Mouse (Mus musculus) CH12.LX (cell line): Measurements from ENCODE around the gene Bzw1. TPM values are rescaled to one million over a fixed set of nuclear protein-coding genes. Genes with fewer than 3 reads are reported as not detected.

ENCODE experiments used
- DNase-seq: peaks from one replicate; pipeline ENCODE4 v3.0.0-alpha.2; 2013; ENCODE audit errors: extremely low read depth
- H3K27ac ChIP-seq: 2 replicates; pipeline ENCODE4 v1.5.1; 2012; ENCODE audit warnings: low read depth, mild to moderate bottlenecking, control low read depth, moderate library complexity; ENCODE audit not compliant: insufficient read depth
- H3K27me3 ChIP-seq: replicated peaks from 2 replicates; pipeline ENCODE3; 2012; ENCODE audit warnings: inconsistent platforms
- H3K36me3 ChIP-seq, 2 experiments: replicated peaks in 1 of 2; 2 replicates each; pipeline versions ENCODE3 to v1.6.1; 2012; ENCODE audit warnings: inconsistent platforms in 1 of 2, low read length in 1 of 2, mild to moderate bottlenecking in 1 of 2, mixed read lengths in 1 of 2, moderate library complexity in 1 of 2; ENCODE audit not compliant: control insufficient read depth in 1 of 2, insufficient read depth in 1 of 2
- H3K4me1 ChIP-seq, 2 experiments: 2 replicates each; pipeline ENCODE4 v1.6.1; 2012; ENCODE audit warnings: inconsistent platforms in 1 of 2, moderate library complexity in 1 of 2; ENCODE audit not compliant: insufficient read depth in 2 of 2, control insufficient read depth in 1 of 2
- H3K4me2 ChIP-seq: 2 replicates; pipeline ENCODE4 v1.6.1; 2012; ENCODE audit warnings: low read depth, mild to moderate bottlenecking, control low read depth; ENCODE audit not compliant: poor library complexity, insufficient read depth, severe bottlenecking
- H3K4me3 ChIP-seq, 3 experiments: fragments of 150-350 bp in 1 of 3; sonication (generic) in 1 of 3; replicated peaks in 1 of 3; 2 replicates each; pipeline versions ENCODE3 to v1.5.1; 2011 to 2012; ENCODE audit warnings: low read depth in 2 of 3, low read length in 2 of 3, mild to moderate bottlenecking in 2 of 3, moderate library complexity in 2 of 3, control low read depth in 1 of 3, improper control_type of control experiment in 1 of 3, inconsistent platforms in 1 of 3, mixed read lengths in 1 of 3; ENCODE audit not compliant: poor library complexity in 1 of 3
- H3K79me2 ChIP-seq: replicated peaks from 2 replicates; pipeline ENCODE4 v1.6.1; 2012; ENCODE audit warnings: mild to moderate bottlenecking, moderate library complexity; ENCODE audit not compliant: control insufficient read depth, poor library complexity, insufficient read depth, severe bottlenecking; ENCODE audit errors: extremely low read depth
- H3K9ac ChIP-seq: 2 replicates; pipeline ENCODE4 v1.6.1; 2012; ENCODE audit warnings: low read depth, mild to moderate bottlenecking, control low read depth, moderate library complexity; ENCODE audit not compliant: insufficient read depth
- H3K9me3 ChIP-seq: replicated peaks from 2 replicates; pipeline ENCODE3; 2012; ENCODE audit warnings: low read length, inconsistent platforms, mixed read lengths
- CHD1 ChIP-seq: IDR thresholded peaks from 2 replicates; pipeline ENCODE4 v1.6.1; 2012; ENCODE audit warnings: low read depth, low read length, improper control_type of control experiment, inconsistent platforms
- GABPA ChIP-seq: IDR thresholded peaks from 2 replicates; pipeline ENCODE4 v1.6.1; 2012; ENCODE audit warnings: low read depth, low read length, improper control_type of control experiment, inconsistent platforms; ENCODE audit not compliant: insufficient replicate concordance
- HCFC1 ChIP-seq: IDR thresholded peaks from 2 replicates; pipeline ENCODE4 v1.6.1; 2012; ENCODE audit warnings: low read depth, mild to moderate bottlenecking, inconsistent platforms, low read length, improper control_type of control experiment
- JUN ChIP-seq: IDR thresholded peaks from 2 replicates; pipeline ENCODE4 v1.6.1; 2011; ENCODE audit warnings: low read depth, mild to moderate bottlenecking, low read length, improper control_type of control experiment, moderate library complexity; ENCODE audit not compliant: insufficient read depth
- JUND ChIP-seq: conservative IDR thresholded peaks from 2 replicates; pipeline ENCODE4 v1.6.1; 2011; ENCODE audit warnings: low read depth, low read length, improper control_type of control experiment
- KAT2A ChIP-seq: IDR thresholded peaks from 2 replicates; pipeline ENCODE4 v1.6.1; 2012; ENCODE audit warnings: low read length, improper control_type of control experiment, inconsistent platforms; ENCODE audit not compliant: insufficient replicate concordance
- MAX ChIP-seq: IDR thresholded peaks from 2 replicates; pipeline ENCODE4 v1.6.1; 2011; ENCODE audit warnings: low read length, improper control_type of control experiment
- MAZ ChIP-seq: IDR thresholded peaks from 2 replicates; pipeline ENCODE4 v1.6.1; 2012; ENCODE audit warnings: low read depth, mild to moderate bottlenecking, inconsistent platforms, low read length, improper control_type of control experiment, moderate library complexity
- MEF2A ChIP-seq: IDR thresholded peaks from 2 replicates; pipeline ENCODE4 v1.6.1; 2014; ENCODE audit warnings: low read depth, mild to moderate bottlenecking, inconsistent platforms, low read length, improper control_type of control experiment, borderline replicate concordance
- MXI1 ChIP-seq: IDR thresholded peaks from 2 replicates; pipeline ENCODE4 v1.6.1; 2011; ENCODE audit warnings: mild to moderate bottlenecking, low read depth, low read length, improper control_type of control experiment
- MYC ChIP-seq: IDR thresholded peaks from 2 replicates; pipeline ENCODE4 v1.6.1; 2011; ENCODE audit warnings: low read depth, mild to moderate bottlenecking, improper control_type of control experiment, low read length
- NELFE ChIP-seq: IDR thresholded peaks from 2 replicates; pipeline ENCODE4 v1.6.1; 2011; ENCODE audit warnings: low read depth, low read length, improper control_type of control experiment
- NRF1 ChIP-seq: IDR thresholded peaks from 2 replicates; pipeline ENCODE4 v1.6.1; 2014; ENCODE audit warnings: low read depth, mild to moderate bottlenecking, inconsistent platforms, low read length, improper control_type of control experiment, moderate library complexity
- POLR2A ChIP-seq: IDR thresholded peaks from 2 replicates; pipeline ENCODE4 v1.6.1; 2011; ENCODE audit warnings: low read depth, mild to moderate bottlenecking, improper control_type of control experiment, low read length
- POLR2AphosphoS2 ChIP-seq: IDR thresholded peaks from 2 replicates; pipeline ENCODE4 v1.6.1; 2011; ENCODE audit warnings: low read depth, low read length, improper control_type of control experiment
- RAD21 ChIP-seq: IDR thresholded peaks from 2 replicates; pipeline ENCODE4 v1.6.1; 2011; ENCODE audit warnings: low read depth, mild to moderate bottlenecking, low read length, improper control_type of control experiment, moderate library complexity
- TBP ChIP-seq: conservative IDR thresholded peaks from 2 replicates; pipeline ENCODE4 v1.6.1; 2011; ENCODE audit warnings: low read depth, low read length, improper control_type of control experiment
- TCF12 ChIP-seq: IDR thresholded peaks from 2 replicates; pipeline ENCODE4 v1.6.1; 2014; ENCODE audit warnings: low read depth, mild to moderate bottlenecking, inconsistent platforms, low read length, improper control_type of control experiment
- USF1 ChIP-seq: IDR thresholded peaks from 2 replicates; pipeline ENCODE4 v1.6.1; 2014; ENCODE audit warnings: low read depth, mild to moderate bottlenecking, inconsistent platforms, low read length, improper control_type of control experiment
- ZMIZ1 ChIP-seq: IDR thresholded peaks from 2 replicates; pipeline ENCODE4 v1.6.1; 2012; ENCODE audit warnings: low read depth, mild to moderate bottlenecking, inconsistent platforms, low read length, improper control_type of control experiment
- dilution Hi-C: fragments of 300-500 bp; cut with MboI; formaldehyde crosslinking; loops from 2 replicates; pipeline ENCODE4 v1.14.3; 2020; ENCODE audit warnings: low sequenced_read_pairs; ENCODE audit not compliant: extremely low pct_unique_long_range_greater_than_20kb, extremely low pct_ligation_motif_present
- in situ Hi-C: fragments of 300-500 bp; cut with MboI; formaldehyde crosslinking; loops from 3 replicates; pipeline ENCODE4 v1.14.3; 2019; ENCODE audit warnings: low sequenced_read_pairs, low pct_ligation_motif_present, low pct_unique_long_range_greater_than_20kb, mixed read lengths
- polyA plus RNA-seq: library from polyadenylated mRNA; unstranded; fragments of >175 nt; gene quantifications from 2 replicates; pipeline ENCODE4 v1.2.1, GENCODE M21; 2012; ENCODE audit warnings: low read depth; ENCODE audit not compliant: insufficient read length
- total RNA-seq, 2 experiments: library from RNA; depleted of rRNA; stranded (reverse); fragments of 300-350 nt in 1 of 2; fragments of >200 nt in 1 of 2; gene quantifications; 2 replicates each; pipeline ENCODE4 v1.2.3; 2012 to 2014

The Bzw1 gene
- total and polyA plus RNA-seq, 3 experiments: 104 to 252 (median 225) TPM

DNA sequence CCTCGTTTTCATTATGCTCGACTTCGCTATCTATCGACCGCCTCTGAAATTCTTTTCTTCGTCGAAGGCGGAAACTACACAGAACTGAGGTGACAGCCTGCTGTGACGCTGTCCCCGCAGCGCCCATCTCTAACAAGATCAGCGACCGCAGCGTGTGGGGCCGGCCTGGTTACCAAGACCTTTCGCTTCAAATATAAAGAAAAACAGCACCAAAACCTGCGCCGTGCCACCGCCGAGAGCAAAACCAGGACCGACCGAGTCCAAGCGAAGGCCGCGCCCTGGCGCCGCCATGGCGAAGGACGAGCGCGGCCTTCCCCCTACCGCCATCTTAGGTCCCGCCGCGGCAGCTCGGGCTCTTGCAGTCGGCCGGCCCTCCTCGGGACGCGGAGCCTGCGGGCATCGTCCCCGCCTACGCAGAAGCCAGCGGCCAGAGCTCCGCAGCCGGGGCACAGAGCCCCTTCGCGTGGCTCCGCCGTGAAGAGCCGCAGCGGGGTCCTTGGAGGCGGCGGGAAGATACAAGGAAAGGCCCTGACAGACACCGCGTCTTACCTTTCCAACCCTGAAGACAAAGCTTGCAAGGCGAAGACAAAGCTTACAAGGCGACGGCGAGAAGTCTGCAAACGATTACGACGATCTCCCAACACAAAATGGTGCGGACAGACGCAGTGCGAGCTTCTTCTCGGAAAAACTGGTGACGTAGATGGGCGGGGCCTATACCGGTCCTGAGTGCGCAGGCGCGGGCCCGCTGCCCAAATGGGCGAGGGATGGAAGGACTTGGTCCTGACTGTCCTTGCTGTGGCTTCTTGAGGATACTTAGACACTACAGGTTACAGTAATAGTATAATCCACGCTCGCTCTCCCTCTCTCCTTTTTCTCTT, 30.9 kb downstream of the Bzw1 start, which contains the start of gene Clk1:
TSS of gene Clk1 (minus strand) at position 696 of the 878 bp plus-strand sequence.
- H3K36me3 ChIP-seq: peaks cover 24 to 36% of the 10 kb centered on the region in 2 experiments
- H3K4me2 ChIP-seq: peak within 1 kb of the TSS; percentile 37; the same call in 1 of the 2 replicates
- H3K79me2 ChIP-seq: peaks cover 42% of the 10 kb centered on the region
- peaks cover 6 to 32% of the 10 kb centered on the region in 2 experiments; a peak in 3 of 4 replicates for H3K4me1 ChIP-seq
- DNase-seq: peak; percentile 89
- no peaks in the 10 kb centered on the region for H3K9me3 ChIP-seq
- TF ChIP-seq JUN (no peak), MXI1 (no peak), CHD1 (no peak), MAX (peak; percentile 21; the same call in 1 of the 2 replicates), HCFC1 (peak; percentile 5), JUND (no peak), MYC (no peak), RAD21 (no peak), TBP (peak; percentile 92), TCF12 (peak; percentile 90), MEF2A (no peak), NELFE (peak; percentile 97), USF1 (no peak), KAT2A (no peak), POLR2A (peak; percentile 99), GABPA (no peak), NRF1 (peak; percentile 93), ZMIZ1 (peak; percentile 82), POLR2AphosphoS2 (peak; percentile 93), MAZ (no peak)
- peak within 1 kb of the TSS; percentile 83 for H3K27ac ChIP-seq
- H3K4me3 ChIP-seq: peak within 1 kb of the TSS; percentile 94 to 99 (median 96)
- dilution Hi-C loops (no loop called here), in situ Hi-C loops (no loop called here)
- peak within 1 kb of the TSS; percentile 100 for H3K9ac ChIP-seq
- no peaks in the 10 kb centered on the region for H3K27me3 ChIP-seq

- Histone ChIP-seq H3K4me3 (no peak overlapping the region), H3K27ac (no peak overlapping the region), H3K27me3 (no peaks in the 10 kb centered on the region), H3K9me3 (no peaks in the 10 kb centered on the region), H3K9ac (peak overlapping the region; percentile 100), H3K79me2 (peaks cover 34% of the 10 kb centered on the region), H3K4me1 (peaks cover 6 to 26% of the 10 kb centered on the region in 2 experiments; a peak in 3 of 4 replicates), H3K36me3 (peaks cover 15 to 36% of the 10 kb centered on the region in 2 experiments), H3K4me2 (no peak overlapping the region)
- in situ Hi-C loops: no loop called here
- dilution Hi-C loops: no loop called here
- DNase-seq: no peak
- no peak for TF ChIP-seq ZMIZ1
- TF ChIP-seq NRF1: no peak
Observed at GRCm38 (mm10) chr1:58424551-58424950, 31.9 kb downstream of the Bzw1 start.
